Mouse (Mus musculus) kidney, postnatal 0 days (tissue): Measurements from ENCODE around the gene Gm3476. TPM values are rescaled to one million over a fixed set of nuclear protein-coding genes. Genes with fewer than 3 reads are reported as not detected.
"Not testable (repeated sequence)": the region's sequence is repeated elsewhere in the genome, so short reads cannot be mapped to it uniquely, and the experiment has no call there.

Experiments
- ATAC-seq: fragments of 200-750 bp; cut with Nextera tagmentation; replicated peaks from 2 replicates; pipeline ENCODE4 v1.8.0; 2017; ENCODE audit warnings: low read depth, moderate number of reproducible peaks, moderate TSS enrichment, moderate library complexity; ENCODE audit not compliant: low FRiP score
- DNase-seq: peaks from one replicate; pipeline ENCODE4 v3.0.0-alpha.2; 2016; ENCODE audit warnings: low spot score
- H3K27ac ChIP-seq: fragments of 300-500 bp; sonication (generic); 2 replicates; pipeline ENCODE4 v1.5.1; 2014; ENCODE audit warnings: mild to moderate bottlenecking
- H3K27me3 ChIP-seq: fragments of 300-500 bp; sonication (generic); 2 replicates; pipeline ENCODE4 v1.6.1; 2014; ENCODE audit warnings: low read length, mixed read lengths; ENCODE audit not compliant: insufficient read depth
- H3K36me3 ChIP-seq: fragments of 300-500 bp; sonication (generic); 2 replicates; pipeline ENCODE4 v1.6.1; 2014; ENCODE audit warnings: low read length, mixed read lengths; ENCODE audit not compliant: insufficient read depth
- H3K4me1 ChIP-seq: fragments of 300-500 bp; sonication (generic); replicated peaks from 2 replicates; pipeline ENCODE4 v1.6.1; 2014; ENCODE audit warnings: antibody characterized with exemption, low read length, mixed read lengths; ENCODE audit not compliant: insufficient read depth
- H3K4me2 ChIP-seq: fragments of 300-500 bp; sonication (generic); 2 replicates; pipeline ENCODE4 v1.6.1; 2014; ENCODE audit warnings: mild to moderate bottlenecking, low read length, moderate library complexity, mixed read lengths
- H3K4me3 ChIP-seq: fragments of 300-500 bp; sonication (generic); replicated peaks from 2 replicates; pipeline ENCODE4 v1.5.1; 2014; ENCODE audit warnings: low read depth, low read length
- H3K9ac ChIP-seq: fragments of 300-500 bp; sonication (generic); 2 replicates; pipeline ENCODE4 v1.6.1; 2014; ENCODE audit warnings: low read depth, low read length
- H3K9me3 ChIP-seq: fragments of 300-500 bp; sonication (generic); replicated peaks from 2 replicates; pipeline ENCODE4 v1.6.1; 2016; ENCODE audit warnings: low read length, inconsistent platforms, mixed read lengths
- CTCF ChIP-seq: IDR thresholded peaks from 2 replicates; pipeline ENCODE4 v1.5.1; 2016; ENCODE audit warnings: antibody characterized with exemption, low read depth, mild to moderate bottlenecking, moderate library complexity
- WGBS: fragments of 180-500 bp; shearing (Covaris S2); extraction: QIAGEN DNeasy Blood & Tissue Kit; methylation state at CpG from one replicate; pipeline ENCODE4 v1.1.7; 2014; 5-methylcytosine and 5-hydroxymethylcytosine counted together
- polyA plus RNA-seq: library from polyadenylated mRNA; unstranded; fragments of >200 nt; fragmentation: Nextera tagmentation; extraction: Ambion mirVana; gene quantifications from 2 replicates; pipeline ENCODE4 v1.2.1, GENCODE M21; 2015

Gene Gm3476
- polyA plus RNA-seq, result not detected in 2 replicates

- H3K9ac ChIP-seq, H3K4me1 ChIP-seq, H3K9me3 ChIP-seq, H3K27ac ChIP-seq, H3K4me3 ChIP-seq, H3K36me3 ChIP-seq, H3K4me2 ChIP-seq, ATAC-seq, H3K27me3 ChIP-seq, DNase-seq: not testable (repeated sequence)
- no CpG with 5 or more reads among the region's 1 CpGs for WGBS
These were observed at the start of gene Gm3476 for GRCm38 (mm10) chr14:6125707-6126106. TSS of gene Gm3476 (minus strand) at chr14:6125807.

- 87% methylated on average over 5 of the region's 9 CpGs for WGBS
- not testable (repeated sequence) for DNase-seq, ATAC-seq
These were observed 37.9 kb upstream of the Gm3476 start for GRCm38 (mm10) chr14:6163538-6163937.

GRCm38 (mm10) chr14:6161085-6161484 is 35.5 kb upstream of the Gm3476 start:
- WGBS, result no CpG with 5 or more reads among the region's 1 CpGs
- not testable (repeated sequence) for H3K36me3 ChIP-seq

More at GRCm38 (mm10) chr14:6163538-6163937, 37.9 kb upstream of the Gm3476 start:
- not testable (repeated sequence) for H3K9me3 ChIP-seq, H3K4me2 ChIP-seq, H3K27me3 ChIP-seq, H3K27ac ChIP-seq, H3K9ac ChIP-seq, H3K36me3 ChIP-seq, H3K4me1 ChIP-seq, H3K4me3 ChIP-seq

GRCm38 (mm10) chr14:6108272-6108925 is 17.2 kb downstream of the Gm3476 start, which contains the start of gene Gm3468:
TSS of gene Gm3468 (minus strand) at chr14:6108665.
- not testable (repeated sequence) for H3K27me3 ChIP-seq, H3K9ac ChIP-seq, H3K27ac ChIP-seq, H3K4me1 ChIP-seq, H3K36me3 ChIP-seq, H3K9me3 ChIP-seq
- peak; percentile 69 for TF ChIP-seq CTCF
- peak within 1 kb of the TSS; percentile 47 for H3K4me2 ChIP-seq
- WGBS, result 0% methylated on average over 37 of the region's 51 CpGs
- ATAC-seq (peak; percentile 89; the same call in 1 of the 2 replicates), DNase-seq (peak; percentile 59)
- H3K4me3 ChIP-seq, result peak within 1 kb of the TSS; percentile 20

More at GRCm38 (mm10) chr14:6161085-6161484, 35.5 kb upstream of the Gm3476 start:
- not testable (repeated sequence) for H3K27ac ChIP-seq, H3K4me3 ChIP-seq, H3K4me1 ChIP-seq, ATAC-seq, H3K4me2 ChIP-seq, H3K9me3 ChIP-seq, DNase-seq, H3K27me3 ChIP-seq, H3K9ac ChIP-seq

GRCm38 (mm10) chr14:6107500-6107899 is 18.1 kb downstream of the Gm3476 start:
- not testable (repeated sequence) for H3K4me3 ChIP-seq, H3K36me3 ChIP-seq, H3K27me3 ChIP-seq, H3K27ac ChIP-seq, DNase-seq, H3K4me1 ChIP-seq, ATAC-seq, H3K9ac ChIP-seq, H3K9me3 ChIP-seq
- H3K4me2 ChIP-seq, result peak overlapping the region; percentile 47
- WGBS, result 6% methylated on average over 8 of the region's 9 CpGs
- peak; percentile 47 for TF ChIP-seq CTCF

GRCm38 (mm10) chr14:6093842-6094241 is 31.8 kb downstream of the Gm3476 start, which contains the start of gene Gm8206:
TSS of gene Gm8206 (minus strand) at chr14:6093942.
- H3K4me3 ChIP-seq, DNase-seq, ATAC-seq, H3K36me3 ChIP-seq, H3K9me3 ChIP-seq, H3K27ac ChIP-seq, H3K4me2 ChIP-seq, H3K9ac ChIP-seq, H3K27me3 ChIP-seq, H3K4me1 ChIP-seq: not testable (repeated sequence)
- WGBS, result 82% methylated on average over 2 of the region's 3 CpGs

- H3K9ac ChIP-seq, H3K27me3 ChIP-seq, H3K36me3 ChIP-seq, DNase-seq, H3K9me3 ChIP-seq, H3K27ac ChIP-seq, H3K4me2 ChIP-seq, ATAC-seq, H3K4me3 ChIP-seq, H3K4me1 ChIP-seq: not testable (repeated sequence)
- WGBS, result 83% methylated on average over 3 of the region's 4 CpGs
These were observed 67.4 kb downstream of the Gm3476 start, which contains the start of gene Gm6337 for GRCm38 (mm10) chr14:6058167-6058566. TSS of gene Gm6337 (minus strand) at chr14:6058267.

Other genes starting within 250 kb of the Gm3476 start
- gene Gm8237, start 245.4 kb downstream of the Gm3476 start, polyA plus RNA-seq, result 0.09 TPM in 1 of 2 replicates, not detected in the other
- gene Gm3248, start 164.1 kb downstream of the Gm3476 start, polyA plus RNA-seq, result 0.20 and 0.25 TPM in 2 replicates
- not detected in 2 replicates for gene Gm3453, start 146.7 kb downstream of the Gm3476 start, polyA plus RNA-seq
- not detected in 2 replicates for gene Gm6337, start 67.5 kb downstream of the Gm3476 start, polyA plus RNA-seq
- gene Gm8206, start 31.9 kb downstream of the Gm3476 start, polyA plus RNA-seq, result 0.47 and 0.50 TPM in 2 replicates
- gene Gm3468, start 17.1 kb downstream of the Gm3476 start, polyA plus RNA-seq, result 0.79 and 1.1 TPM in 2 replicates
- not detected in 2 replicates for gene Gm21560, start 93.5 kb upstream of the Gm3476 start, polyA plus RNA-seq
- 0.67 and 0.79 TPM in 2 replicates for gene Gm3411, start 161.4 kb upstream of the Gm3476 start, polyA plus RNA-seq
- not detected in 2 replicates for gene Gm21103, start 179.0 kb upstream of the Gm3476 start, polyA plus RNA-seq
- not detected in 2 replicates for gene Gm3618, start 217.9 kb upstream of the Gm3476 start, polyA plus RNA-seq